Mouse (Mus musculus): ENCODE measurements around the gene Pim3. TPM values are rescaled to one million over a fixed set of nuclear protein-coding genes. Genes with fewer than 3 reads are reported as not detected.

Gene Pim3
- polyA plus RNA-seq, 1 experiment = 26.9 TPM

- H3K4me2 ChIP-seq (ENCODE audit: low read depth) = peak overlapping the region; percentile 78
- H3K27me3 ChIP-seq (ENCODE audit: control insufficient read depth, insufficient read depth, insufficient read length) = peaks cover 25% of the 10 kb centered on the region
- TF ChIP-seq TCF12 (IDR thresholded peaks at IDR 0.05; ENCODE audit: insufficient read depth, poor library complexity, severe bottlenecking) (no peak), SRF (IDR thresholded peaks at IDR 0.05; ENCODE audit: control insufficient read depth, insufficient read length, low read depth) (no peak), POLR2A (IDR thresholded peaks at IDR 0.05; ENCODE audit: insufficient read length, low read depth) (no peak), REST (IDR thresholded peaks at IDR 0.05; ENCODE audit: insufficient read depth, insufficient read length) (no peak), MYOG (IDR thresholded peaks at IDR 0.05; ENCODE audit: control insufficient read depth in 1 of 3, insufficient read depth in 1 of 3, insufficient read length in 2 of 3, low read depth in 2 of 3) (no peak), POLR2AphosphoS2 (IDR thresholded peaks at IDR 0.05; ENCODE audit: insufficient read length, low read depth) (no peak), E2F4 (IDR thresholded peaks at IDR 0.05; ENCODE audit: insufficient read depth) (no peak), CEBPB (IDR thresholded peaks at IDR 0.05; ENCODE audit: insufficient read depth, poor library complexity, severe bottlenecking) (no peak), USF1 (IDR thresholded peaks at IDR 0.05; ENCODE audit: low read depth) (no peak), MAX (IDR thresholded peaks at IDR 0.05; ENCODE audit: low read depth) (no peak), MYOD1 (IDR thresholded peaks at IDR 0.05; ENCODE audit: control insufficient read depth in 1 of 3, insufficient read length in 2 of 3, low read depth in 2 of 3) (no peak), TCF3 (IDR thresholded peaks at IDR 0.05; ENCODE audit: insufficient read length, low read depth) (no peak)
- H3ac ChIP-seq (ENCODE audit: control insufficient read depth, insufficient read length) = no peak overlapping the region
- H3K79me2 ChIP-seq (ENCODE audit: control insufficient read depth, insufficient read depth) = no peaks in the 10 kb centered on the region
- no peak overlapping the region for H3K4me3 ChIP-seq
- no peaks in the 10 kb centered on the region for H3K36me3 ChIP-seq (ENCODE audit: control insufficient read depth, insufficient read depth)
Observed at GRCm38 (mm10) chr15:88890751-88891675, 29.0 kb downstream of the Pim3 start.

GRCm38 (mm10) chr15:88891676-88892040 lies 29.7 kb downstream of the Pim3 start:
- H3K4me2 ChIP-seq (ENCODE audit: low read depth) = peak overlapping the region; percentile 78
- peaks cover 25% of the 10 kb centered on the region for H3K27me3 ChIP-seq (ENCODE audit: control insufficient read depth, insufficient read depth, insufficient read length)
- TF ChIP-seq SRF (IDR thresholded peaks at IDR 0.05; ENCODE audit: control insufficient read depth, insufficient read length, low read depth) (no peak), REST (IDR thresholded peaks at IDR 0.05; ENCODE audit: insufficient read depth, insufficient read length) (no peak), MAX (IDR thresholded peaks at IDR 0.05; ENCODE audit: low read depth) (no peak), TCF3 (IDR thresholded peaks at IDR 0.05; ENCODE audit: insufficient read length, low read depth) (no peak), CEBPB (IDR thresholded peaks at IDR 0.05; ENCODE audit: insufficient read depth, poor library complexity, severe bottlenecking) (no peak), USF1 (IDR thresholded peaks at IDR 0.05; ENCODE audit: low read depth) (no peak), TCF12 (IDR thresholded peaks at IDR 0.05; ENCODE audit: insufficient read depth, poor library complexity, severe bottlenecking) (no peak), MYOD1 (IDR thresholded peaks at IDR 0.05; ENCODE audit: control insufficient read depth in 1 of 3, insufficient read length in 2 of 3, low read depth in 2 of 3) (no peak), E2F4 (IDR thresholded peaks at IDR 0.05; ENCODE audit: insufficient read depth) (no peak), POLR2A (IDR thresholded peaks at IDR 0.05; ENCODE audit: insufficient read length, low read depth) (no peak), POLR2AphosphoS2 (IDR thresholded peaks at IDR 0.05; ENCODE audit: insufficient read length, low read depth) (no peak), MYOG (IDR thresholded peaks at IDR 0.05; ENCODE audit: control insufficient read depth in 1 of 3, insufficient read depth in 1 of 3, insufficient read length in 2 of 3, low read depth in 2 of 3) (no peak)
- no peaks in the 10 kb centered on the region for H3K79me2 ChIP-seq (ENCODE audit: control insufficient read depth, insufficient read depth)
- no peaks in the 10 kb centered on the region for H3K36me3 ChIP-seq (ENCODE audit: control insufficient read depth, insufficient read depth)
- no peak overlapping the region for H3K4me3 ChIP-seq
- no peak overlapping the region for H3ac ChIP-seq (ENCODE audit: control insufficient read depth, insufficient read length)

- TF ChIP-seq POLR2AphosphoS2 (IDR thresholded peaks at IDR 0.05; ENCODE audit: insufficient read length, low read depth) (no peak), CEBPB (IDR thresholded peaks at IDR 0.05; ENCODE audit: insufficient read depth, poor library complexity, severe bottlenecking) (no peak), TCF12 (IDR thresholded peaks at IDR 0.05; ENCODE audit: insufficient read depth, poor library complexity, severe bottlenecking) (no peak), MYOD1 (IDR thresholded peaks at IDR 0.05; ENCODE audit: control insufficient read depth in 1 of 3, insufficient read length in 2 of 3, low read depth in 2 of 3) (peak in 2 of 3 experiments; percentile 40 to 51), MYOG (IDR thresholded peaks at IDR 0.05; ENCODE audit: control insufficient read depth in 1 of 3, insufficient read depth in 1 of 3, insufficient read length in 2 of 3, low read depth in 2 of 3) (peak in 2 of 3 experiments; percentile 24 to 46), E2F4 (IDR thresholded peaks at IDR 0.05; ENCODE audit: insufficient read depth) (no peak), REST (IDR thresholded peaks at IDR 0.05; ENCODE audit: insufficient read depth, insufficient read length) (no peak), USF1 (IDR thresholded peaks at IDR 0.05; ENCODE audit: low read depth) (no peak), TCF3 (IDR thresholded peaks at IDR 0.05; ENCODE audit: insufficient read length, low read depth) (peak; percentile 5), MAX (IDR thresholded peaks at IDR 0.05; ENCODE audit: low read depth) (no peak), POLR2A (IDR thresholded peaks at IDR 0.05; ENCODE audit: insufficient read length, low read depth) (no peak)
- H3K79me2 ChIP-seq (ENCODE audit: control insufficient read depth, insufficient read depth) = no peaks in the 10 kb centered on the region
- no peak overlapping the region for H3K4me3 ChIP-seq
- H3K36me3 ChIP-seq (ENCODE audit: control insufficient read depth, insufficient read depth) = no peaks in the 10 kb centered on the region
- no peak overlapping the region for H3K4me2 ChIP-seq (ENCODE audit: low read depth)
- no peak overlapping the region for H3ac ChIP-seq (ENCODE audit: control insufficient read depth, insufficient read length)
- H3K27me3 ChIP-seq (ENCODE audit: control insufficient read depth, insufficient read depth, insufficient read length) = peaks cover 28% of the 10 kb centered on the region
Observed at GRCm38 (mm10) chr15:88892252-88892651, 30.3 kb downstream of the Pim3 start.

- no peaks in the 10 kb centered on the region for H3K36me3 ChIP-seq (ENCODE audit: control insufficient read depth, insufficient read depth)
- peaks cover 31% of the 10 kb centered on the region for H3K27me3 ChIP-seq (ENCODE audit: control insufficient read depth, insufficient read depth, insufficient read length)
- no peak overlapping the region for H3ac ChIP-seq (ENCODE audit: control insufficient read depth, insufficient read length)
- no peak overlapping the region for H3K4me2 ChIP-seq (ENCODE audit: low read depth)
- H3K79me2 ChIP-seq (ENCODE audit: control insufficient read depth, insufficient read depth) = no peaks in the 10 kb centered on the region
- no peak overlapping the region for H3K4me3 ChIP-seq
- TF ChIP-seq TCF12 (IDR thresholded peaks at IDR 0.05; ENCODE audit: insufficient read depth, poor library complexity, severe bottlenecking) (no peak), E2F4 (IDR thresholded peaks at IDR 0.05; ENCODE audit: insufficient read depth) (no peak), POLR2A (IDR thresholded peaks at IDR 0.05; ENCODE audit: insufficient read length, low read depth) (no peak), MYOD1 (IDR thresholded peaks at IDR 0.05; ENCODE audit: control insufficient read depth in 1 of 3, insufficient read length in 2 of 3, low read depth in 2 of 3) (no peak), TCF3 (IDR thresholded peaks at IDR 0.05; ENCODE audit: insufficient read length, low read depth) (no peak), CEBPB (IDR thresholded peaks at IDR 0.05; ENCODE audit: insufficient read depth, poor library complexity, severe bottlenecking) (no peak), MYOG (IDR thresholded peaks at IDR 0.05; ENCODE audit: control insufficient read depth in 1 of 3, insufficient read depth in 1 of 3, insufficient read length in 2 of 3, low read depth in 2 of 3) (no peak)
Observed at GRCm38 (mm10) chr15:88892876-88893275, 30.9 kb downstream of the Pim3 start.
